Mouse (Mus musculus) spleen, postnatal 10 days (tissue): Measurements from ENCODE around the gene Vamp8.

Source experiments
- DNase-seq, 2 experiments: peaks; one replicate each; pipeline ENCODE4 v3.0.0; 2021 to 2022; ENCODE audit warnings: low spot score in 2 of 2

Gene Vamp8

DNA sequence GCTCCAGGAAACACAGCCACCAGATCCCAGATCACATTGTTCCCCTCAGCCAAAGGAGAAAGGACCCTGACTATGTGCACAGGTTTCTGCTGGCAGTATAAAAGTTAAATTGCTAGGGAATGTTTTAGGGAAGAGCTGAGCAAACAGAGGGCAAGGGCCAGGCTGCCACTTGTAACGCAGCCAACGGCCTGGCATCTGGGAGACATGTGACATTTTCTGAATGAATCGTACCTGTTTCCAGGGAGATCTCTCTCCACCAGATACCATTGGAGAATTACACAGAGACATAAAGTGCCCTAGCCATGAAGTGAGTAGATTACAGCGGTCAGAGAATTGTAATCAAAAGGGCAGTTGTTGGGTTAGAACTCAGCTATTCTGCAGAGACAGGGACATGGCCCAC, 17.3 kb downstream of the Vamp8 start:
- DNase-seq, result no peak

GRCm38 (mm10) chr6:72371571-72371970, 18.9 kb downstream of the Vamp8 start:
- DNase-seq, result no peak

DNA sequence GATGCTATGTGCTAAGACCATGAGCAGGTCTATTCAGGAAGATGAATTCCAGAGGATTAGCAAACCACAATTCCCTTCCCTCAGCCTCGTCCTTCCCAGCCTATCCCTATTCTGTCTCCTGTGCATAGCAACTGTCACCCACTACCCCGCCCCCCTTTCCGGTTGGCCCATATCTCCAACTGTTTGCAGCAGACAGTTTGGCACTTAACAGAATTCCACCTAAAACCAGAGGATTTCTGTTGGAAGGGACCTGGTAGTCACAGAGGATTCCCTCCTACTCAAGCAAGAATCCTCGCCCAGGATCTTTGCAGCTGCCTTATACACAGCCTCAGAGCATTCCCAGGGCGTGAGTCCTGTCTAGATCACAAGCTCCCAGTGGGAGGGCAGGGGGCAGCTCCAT, 19.4 kb downstream of the Vamp8 start:
- no peak for DNase-seq

GRCm38 (mm10) chr6:72370091-72370490, 20.4 kb downstream of the Vamp8 start:
- no peak for DNase-seq

- no peak for DNase-seq
These were observed 20.9 kb downstream of the Vamp8 start for GRCm38 (mm10) chr6:72369557-72369956.

DNA sequence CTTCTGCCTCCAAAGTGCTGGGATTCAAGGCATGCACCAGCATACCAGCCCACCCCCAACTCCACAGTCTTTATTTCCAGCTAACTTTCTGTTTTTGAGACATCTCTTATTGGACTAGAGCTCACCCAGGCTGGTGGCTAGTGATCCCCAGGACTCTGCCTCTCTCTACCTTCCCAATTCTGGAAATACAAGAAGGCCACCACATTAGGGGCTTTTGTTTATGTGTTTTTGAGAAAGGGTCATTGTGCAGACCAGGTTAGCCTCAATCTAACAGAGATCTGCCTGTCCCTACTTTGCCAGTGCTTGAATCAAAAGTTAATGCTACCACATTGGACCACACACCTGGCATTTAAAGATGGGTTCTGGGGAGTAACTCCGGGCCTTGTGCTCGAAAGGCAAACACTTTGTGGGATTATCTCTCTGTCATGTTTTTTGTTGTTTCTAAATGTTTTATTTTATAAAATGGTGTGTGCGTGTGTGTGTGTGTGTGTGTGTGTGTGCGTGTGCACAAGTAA, 23.0 kb downstream of the Vamp8 start:
- DNase-seq, result no peak

GRCm38 (mm10) chr6:72366844-72367443, 23.6 kb downstream of the Vamp8 start, which contains the start of gene Rnf181:
Gene Rnf181, minus strand, starts transcription at chr6:72366956.
- no peak for DNase-seq

DNA sequence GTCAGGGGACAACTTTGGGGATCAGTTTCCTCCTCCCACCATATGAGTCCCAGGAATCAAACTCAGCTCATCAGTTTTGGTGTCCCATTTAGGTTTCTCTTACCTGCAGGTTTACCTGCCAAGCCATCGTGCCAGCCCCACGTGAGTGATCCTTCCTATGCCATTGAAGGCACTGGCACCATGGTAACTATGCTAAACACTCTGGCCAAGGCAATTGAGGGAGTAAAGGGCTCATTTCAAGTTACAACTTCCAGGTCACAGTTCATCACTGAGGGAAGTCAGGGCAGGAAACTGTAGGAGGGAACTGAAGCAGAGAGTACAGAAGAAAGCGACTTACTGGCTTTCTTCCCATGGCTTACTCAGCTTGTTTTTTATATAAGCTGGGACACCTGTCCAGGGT, 24.2 kb downstream of the Vamp8 start:
- DNase-seq, result no peak

DNA sequence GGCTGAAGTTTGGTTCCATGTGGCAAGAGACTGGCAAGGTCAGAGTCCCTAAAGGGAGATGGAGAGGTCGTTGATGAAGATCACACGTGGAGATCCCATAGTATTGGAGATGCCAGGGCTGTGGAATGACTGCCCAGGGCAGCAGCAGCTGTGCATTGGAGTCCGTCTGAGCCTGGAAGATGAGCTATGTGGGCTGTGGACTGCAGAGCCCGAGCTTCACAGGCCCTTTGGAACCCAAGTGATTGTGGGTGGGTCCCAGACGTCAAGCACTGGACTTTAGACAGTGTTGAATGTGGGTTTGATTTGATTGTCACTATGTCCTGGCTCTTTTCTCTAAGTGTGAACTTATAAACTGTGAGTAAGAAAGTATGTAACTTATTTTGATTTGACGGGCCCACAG, 25.5 kb downstream of the Vamp8 start:
- no peak for DNase-seq

- DNase-seq, result no peak
These were observed 26.5 kb downstream of the Vamp8 start for GRCm38 (mm10) chr6:72364009-72364408.

DNA sequence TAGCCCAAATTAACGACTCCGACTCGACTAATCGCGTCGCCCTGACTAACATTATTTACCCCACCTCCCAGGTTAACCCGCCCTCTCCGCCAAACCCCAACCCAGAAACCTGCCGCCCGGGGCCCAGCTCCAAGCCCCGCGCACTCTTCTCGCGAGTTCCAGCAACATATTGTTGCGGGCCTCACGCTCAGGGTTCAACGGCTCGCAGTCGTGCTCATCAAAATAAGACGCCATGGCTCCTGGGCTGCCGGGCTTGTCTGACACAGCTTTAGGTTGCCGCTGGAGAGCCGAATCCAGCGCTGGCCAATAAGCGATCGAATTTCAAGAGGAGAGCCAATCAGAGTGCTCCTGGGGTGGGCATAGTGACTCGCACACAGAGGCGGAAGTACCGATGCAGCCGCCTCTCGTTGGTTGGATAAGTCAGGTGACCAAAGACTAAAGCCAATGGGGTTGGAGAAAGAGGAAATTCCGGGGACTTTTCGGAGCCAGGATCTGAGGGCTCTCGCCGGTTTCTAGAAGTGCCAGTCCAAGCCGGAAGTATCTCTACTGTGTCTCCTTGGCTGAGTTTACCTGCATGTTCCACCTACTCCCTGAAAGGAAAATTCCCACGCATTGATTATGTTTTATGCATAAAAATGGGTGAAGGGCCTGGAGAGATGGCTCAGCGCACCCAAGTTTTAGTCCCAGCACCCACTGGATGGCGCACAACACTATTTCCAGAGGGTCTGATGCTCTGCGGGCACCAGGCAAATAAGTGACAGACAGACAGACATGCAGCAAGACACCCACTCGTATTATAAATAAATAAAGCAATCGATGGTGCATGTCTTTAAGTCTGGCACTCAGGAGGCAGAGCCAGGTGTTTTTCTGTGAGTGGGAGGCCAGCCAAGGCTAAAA, 28.1 kb downstream of the Vamp8 start:
- peak; percentile 95 for DNase-seq

GRCm38 (mm10) chr6:72361121-72361551, 29.4 kb downstream of the Vamp8 start:
- no peak for DNase-seq

DNA sequence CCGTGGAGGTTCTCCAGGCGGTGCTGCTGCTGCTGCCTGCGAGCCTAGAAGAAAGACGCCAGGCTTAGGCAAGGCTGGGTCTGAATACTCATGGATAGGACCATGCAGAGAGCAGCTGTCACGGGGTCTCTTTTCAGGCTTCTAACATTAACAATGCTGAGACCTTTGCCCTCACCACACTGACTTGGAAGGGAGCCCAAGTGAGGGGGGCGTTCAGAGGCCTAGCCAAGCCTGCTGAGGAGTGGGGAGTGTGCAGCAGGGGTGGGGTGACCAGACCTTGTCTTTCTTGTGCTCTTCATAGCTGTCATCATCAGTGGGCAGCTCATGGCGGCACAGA, 29.9 kb downstream of the Vamp8 start:
- no peak for DNase-seq

- no peak for DNase-seq
These were observed 30.5 kb downstream of the Vamp8 start for GRCm38 (mm10) chr6:72359891-72360598.

GRCm38 (mm10) chr6:72359343-72359742, 31.2 kb downstream of the Vamp8 start:
- no peak for DNase-seq

DNA sequence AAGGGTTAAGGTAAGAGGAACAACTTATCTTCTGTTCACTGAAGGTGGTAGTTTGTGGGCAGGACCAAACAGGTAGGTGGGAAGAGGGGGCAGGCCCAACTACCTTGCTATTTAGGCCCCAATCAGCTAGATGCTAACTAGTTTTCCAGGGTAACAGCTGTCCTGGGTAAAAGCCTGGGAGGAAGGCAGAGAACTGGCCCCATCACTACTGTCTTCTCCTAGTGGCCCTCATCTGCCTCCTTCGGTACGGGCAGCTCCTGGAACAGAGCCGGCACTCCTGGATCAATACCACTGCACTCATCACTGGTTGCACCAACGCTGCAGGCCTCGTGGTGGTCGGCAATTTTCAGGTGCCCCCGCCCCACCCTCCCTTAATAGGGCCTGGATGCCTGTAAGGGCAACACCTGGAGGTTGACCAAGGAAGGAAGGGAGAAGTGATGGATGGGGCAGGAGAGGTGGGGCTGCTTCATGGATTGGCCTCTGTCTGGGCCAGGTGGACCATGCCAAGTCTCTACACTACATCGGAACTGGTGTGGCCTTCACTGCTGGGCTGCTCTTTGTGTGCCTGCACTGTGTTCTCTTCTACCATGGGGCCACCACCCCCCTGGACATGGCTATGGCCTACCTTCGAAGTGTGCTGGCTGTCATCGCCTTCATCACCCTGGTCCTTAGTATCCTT, 32.3 kb downstream of the Vamp8 start:
- DNase-seq, result no peak

- DNase-seq, result no peak
These were observed 33.1 kb downstream of the Vamp8 start for GRCm38 (mm10) chr6:72357164-72358079.

GRCm38 (mm10) chr6:72356001-72356532, 34.4 kb downstream of the Vamp8 start:
- no peak for DNase-seq

GRCm38 (mm10) chr6:72355066-72355911, 35.2 kb downstream of the Vamp8 start, which contains the start of gene Tmem150a:
Gene Tmem150a, plus strand, starts transcription at chr6:72355447.
- DNase-seq, result peak; percentile 50 to 76
